Mouse (Mus musculus): ENCODE measurements around the gene Rpp25l.
"Not testable (repeated sequence)": the region's sequence is repeated elsewhere in the genome, so short reads cannot be mapped to it uniquely, and the experiment has no call there.

GRCm38 (mm10) chr4:41684931-41685453, 28.3 kb downstream of the Rpp25l start:
- not testable (repeated sequence) for TF ChIP-seq CTCF, EP300 (IDR thresholded peaks at IDR 0.05; ENCODE audit: low read depth)
